Mouse (Mus musculus) kidney, postnatal 14 days (tissue): ENCODE data around the gene Aldh3b2.
"Not testable (repeated sequence)": the region's sequence is repeated elsewhere in the genome, so short reads cannot be mapped to it uniquely, and the experiment has no call there.

ENCODE experiments used
- DNase-seq: peaks from one replicate; pipeline ENCODE4 v3.0.0; 2022; ENCODE audit warnings: mixed read lengths

The Aldh3b2 gene

DNA sequence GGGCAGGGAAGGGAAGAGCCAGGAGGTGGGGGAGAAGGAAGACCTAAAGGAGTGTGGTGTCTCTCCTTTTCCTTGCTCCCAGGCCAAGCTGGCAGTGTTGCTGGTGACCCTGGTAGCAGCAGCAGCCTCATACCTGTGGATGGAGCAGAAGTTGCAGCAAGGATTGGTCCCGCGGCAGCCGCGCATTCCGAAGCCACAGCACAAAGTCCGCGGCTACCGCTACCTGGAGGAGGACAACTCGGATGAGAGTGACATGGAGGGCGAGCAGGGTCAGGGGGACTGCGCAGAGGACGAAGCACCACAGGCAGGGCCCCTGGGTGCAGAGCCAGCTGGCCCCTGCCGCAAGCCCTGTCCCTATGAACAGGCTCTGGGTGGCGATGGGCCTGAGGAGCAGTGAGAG is 23.6 kb upstream of the Aldh3b2 start:
- DNase-seq = peak; percentile 33

DNA sequence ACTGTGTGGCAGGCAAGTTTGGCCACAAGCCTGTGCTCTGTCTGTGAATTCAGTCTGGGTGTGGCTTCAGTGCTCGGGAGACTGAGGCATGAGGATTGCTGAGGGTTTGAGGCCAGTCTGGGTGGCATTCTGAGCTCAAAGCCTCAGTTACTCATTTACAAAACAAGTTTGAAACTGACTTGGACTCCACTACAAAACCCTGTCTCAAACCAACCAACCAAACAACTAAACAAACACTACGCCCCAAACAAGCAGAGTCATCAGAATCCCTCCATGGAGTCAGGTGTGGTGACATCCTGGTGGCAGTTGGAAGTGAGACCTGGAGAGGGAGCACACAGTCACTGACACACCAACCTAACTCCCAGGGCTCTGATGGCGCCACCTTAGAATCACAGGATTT is 21.8 kb upstream of the Aldh3b2 start:
- peak; percentile 26 for DNase-seq

DNA sequence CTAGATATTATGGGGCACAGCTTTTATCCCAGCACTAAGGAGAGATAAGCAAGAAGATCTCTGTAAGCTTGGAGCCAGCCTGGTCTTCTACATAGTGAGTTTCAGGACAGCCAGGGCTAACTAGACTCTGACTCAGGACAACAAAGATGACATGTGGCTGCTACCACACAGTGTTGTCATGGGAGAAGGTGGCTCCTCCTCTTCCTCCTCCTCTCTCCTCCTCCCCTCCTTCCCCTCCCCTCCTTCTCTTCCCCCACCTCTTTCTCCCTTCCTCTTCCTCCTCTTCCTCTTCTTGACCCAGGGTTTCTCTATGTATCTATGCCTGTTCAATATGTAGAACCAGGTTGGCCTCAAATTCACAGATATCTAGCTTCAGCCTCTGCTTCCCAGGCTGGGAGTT is 20.7 kb upstream of the Aldh3b2 start:
- no peak for DNase-seq

- DNase-seq = no peak
These were observed 20.0 kb upstream of the Aldh3b2 start for GRCm38 (mm10) chr19:3952099-3952498.

GRCm38 (mm10) chr19:3955033-3955432 is 17.1 kb upstream of the Aldh3b2 start:
- no peak for DNase-seq

GRCm38 (mm10) chr19:3955804-3956203 is 16.3 kb upstream of the Aldh3b2 start:
- DNase-seq = no peak

GRCm38 (mm10) chr19:3957296-3958036 is 14.7 kb upstream of the Aldh3b2 start:
- DNase-seq = peak; percentile 19

DNA sequence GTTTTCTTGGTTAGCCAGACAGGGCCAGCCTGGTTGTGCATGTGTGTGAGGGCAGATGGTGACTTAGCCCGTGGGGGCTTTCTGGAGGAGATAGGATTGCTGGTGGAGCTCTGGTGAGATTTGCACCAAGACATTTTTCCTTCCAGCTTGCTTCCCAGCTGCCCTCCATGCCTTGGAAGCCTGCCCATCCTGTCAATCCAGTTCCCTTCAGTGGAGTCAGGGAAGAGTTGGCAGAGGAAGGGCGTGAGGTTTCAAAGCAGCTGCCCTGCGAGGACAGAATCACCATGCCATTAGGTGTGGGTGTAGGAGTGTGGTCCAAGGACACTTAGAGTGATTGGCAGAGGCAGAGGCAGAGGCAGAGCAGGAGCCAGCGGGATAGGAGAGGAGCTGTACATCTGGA is 13.7 kb upstream of the Aldh3b2 start, which contains the start of gene Aldh3b3:
Gene Aldh3b3, plus strand, starts transcription at position 176 of the 400 bp plus-strand sequence.
- DNase-seq = peak; percentile 26

DNA sequence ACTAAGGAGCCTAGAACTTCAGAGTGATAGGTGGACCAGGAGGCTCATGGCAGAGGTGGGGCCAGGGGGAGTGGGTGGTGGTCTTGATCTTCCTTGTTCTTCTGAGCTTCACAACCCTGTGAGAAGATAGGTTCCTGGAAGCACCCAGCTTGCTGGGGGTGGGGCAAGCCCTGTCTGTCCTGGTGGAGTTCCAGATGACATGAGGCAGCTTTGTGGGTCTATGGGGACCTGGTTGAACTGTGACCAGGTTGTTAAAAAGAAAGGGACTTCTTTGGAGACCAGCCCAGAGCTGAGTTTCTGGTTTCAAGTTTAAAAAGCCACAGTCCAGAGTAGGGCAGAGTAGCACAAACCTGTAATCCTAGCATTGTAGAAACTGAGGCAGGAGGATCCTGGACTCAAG is 13.1 kb upstream of the Aldh3b2 start:
- peak; percentile 49 for DNase-seq

- DNase-seq = no peak
These were observed 11.9 kb upstream of the Aldh3b2 start for GRCm38 (mm10) chr19:3960211-3960610.

DNA sequence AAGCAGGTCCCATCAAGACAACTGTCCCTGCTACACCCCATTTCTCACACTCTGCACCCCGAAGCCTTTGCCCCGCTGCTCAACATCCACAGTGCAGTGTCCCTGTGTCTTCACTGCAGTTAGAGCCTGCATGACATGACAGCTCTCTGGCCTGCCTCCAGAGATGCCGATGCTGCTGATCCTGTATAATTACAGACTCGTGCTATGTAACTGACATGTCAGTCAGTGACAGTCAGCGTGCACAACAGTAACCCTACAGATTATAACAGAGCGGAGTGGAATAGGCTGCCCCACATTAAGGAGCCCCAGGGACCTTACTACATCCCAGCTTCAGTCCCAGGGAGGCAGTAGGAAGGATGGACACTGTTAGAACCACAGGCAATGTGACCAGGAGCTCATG is 10.3 kb upstream of the Aldh3b2 start:
- not testable (repeated sequence) for DNase-seq

DNA sequence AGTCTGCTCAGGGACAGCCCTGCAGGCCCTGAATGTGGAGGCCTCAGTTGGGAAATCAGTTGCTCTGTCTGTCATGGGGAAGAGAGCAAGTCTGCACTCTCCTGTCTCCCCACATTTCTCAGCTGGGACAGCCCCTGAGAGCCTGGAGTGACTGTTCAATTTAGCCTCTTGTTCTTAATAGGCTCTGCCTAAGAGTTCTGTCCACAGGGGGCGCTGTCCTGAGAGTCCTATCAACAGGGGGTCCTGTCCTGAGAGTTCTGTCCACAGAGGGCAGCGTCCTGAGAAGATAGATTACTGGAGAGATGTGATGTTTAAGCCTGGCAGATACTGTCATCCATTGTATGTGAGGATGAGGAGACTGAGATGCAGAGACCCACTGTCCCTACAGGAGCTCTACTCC is 9.7 kb upstream of the Aldh3b2 start:
- no peak for DNase-seq

DNA sequence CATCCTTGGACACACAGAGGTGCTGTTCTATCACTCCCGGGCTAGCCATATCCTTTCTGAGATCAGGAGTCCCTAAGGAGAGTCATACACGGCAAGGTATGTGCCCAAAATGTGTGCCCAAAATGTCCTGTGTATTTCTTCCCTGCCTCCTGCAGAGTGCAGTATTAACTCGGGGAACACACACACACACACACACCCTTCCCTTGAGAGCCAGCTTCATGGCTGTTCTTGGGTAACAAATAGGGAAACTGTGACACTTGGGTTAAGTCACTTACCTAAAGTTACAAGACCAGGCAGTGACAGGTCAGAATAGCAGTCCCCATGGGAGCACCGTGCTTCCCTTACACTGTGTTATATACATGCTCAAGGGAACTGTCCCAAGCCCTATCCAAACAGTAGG is 8.1 kb upstream of the Aldh3b2 start:
- DNase-seq = no peak

GRCm38 (mm10) chr19:3966330-3967075 is 5.6 kb upstream of the Aldh3b2 start:
- no peak for DNase-seq

- DNase-seq = no peak
These were observed 4.9 kb upstream of the Aldh3b2 start for GRCm38 (mm10) chr19:3967258-3967657.

DNA sequence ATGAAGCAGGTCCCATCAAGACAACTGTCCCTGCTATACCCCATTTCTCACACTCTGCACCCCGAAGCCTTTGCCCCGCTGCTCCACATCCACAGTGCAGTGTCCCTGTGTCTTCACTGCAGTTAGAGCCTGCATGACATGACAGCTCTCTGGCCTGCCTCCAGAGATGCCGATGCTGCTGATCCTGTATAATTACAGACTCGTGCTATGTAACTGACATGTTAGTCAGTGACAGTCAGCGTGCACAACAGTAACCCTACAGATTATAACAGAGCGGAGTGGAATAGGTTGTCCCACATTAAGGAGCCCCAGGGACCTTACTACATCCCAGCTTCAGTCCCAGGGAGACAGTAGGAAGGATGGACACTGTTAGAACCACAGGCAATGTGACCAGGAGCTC is 2.5 kb downstream of the Aldh3b2 start:
- not testable (repeated sequence) for DNase-seq

- no peak for DNase-seq
These were observed 3.7 kb downstream of the Aldh3b2 start for GRCm38 (mm10) chr19:3975866-3976265.

DNA sequence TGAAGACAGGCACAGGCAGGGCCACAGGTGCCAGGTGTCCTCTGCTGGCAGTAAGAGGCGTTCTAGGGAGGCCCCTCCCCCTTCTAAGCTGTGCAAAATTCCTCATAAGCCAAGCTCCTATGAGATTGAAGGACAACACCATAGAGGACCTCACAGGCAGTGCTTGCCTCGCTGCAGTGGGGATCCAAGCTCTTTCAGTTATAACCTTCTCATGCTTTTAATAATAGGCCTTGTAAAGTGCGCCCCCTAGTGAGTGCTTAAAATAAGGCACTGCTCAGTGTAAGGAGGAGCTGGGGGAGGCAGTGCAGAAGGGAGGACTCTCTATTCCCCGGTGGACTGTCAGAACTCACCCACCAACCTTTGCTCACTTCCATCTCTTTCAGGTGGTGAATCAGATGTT is 8.2 kb downstream of the Aldh3b2 start:
- DNase-seq = peak; percentile 88

- DNase-seq = no peak
These were observed 8.8 kb downstream of the Aldh3b2 start for GRCm38 (mm10) chr19:3980917-3981316.

GRCm38 (mm10) chr19:3983527-3984200 is 11.5 kb downstream of the Aldh3b2 start:
- DNase-seq = no peak

GRCm38 (mm10) chr19:3985261-3985681 is 13.1 kb downstream of the Aldh3b2 start:
- peak; percentile 90 for DNase-seq

DNA sequence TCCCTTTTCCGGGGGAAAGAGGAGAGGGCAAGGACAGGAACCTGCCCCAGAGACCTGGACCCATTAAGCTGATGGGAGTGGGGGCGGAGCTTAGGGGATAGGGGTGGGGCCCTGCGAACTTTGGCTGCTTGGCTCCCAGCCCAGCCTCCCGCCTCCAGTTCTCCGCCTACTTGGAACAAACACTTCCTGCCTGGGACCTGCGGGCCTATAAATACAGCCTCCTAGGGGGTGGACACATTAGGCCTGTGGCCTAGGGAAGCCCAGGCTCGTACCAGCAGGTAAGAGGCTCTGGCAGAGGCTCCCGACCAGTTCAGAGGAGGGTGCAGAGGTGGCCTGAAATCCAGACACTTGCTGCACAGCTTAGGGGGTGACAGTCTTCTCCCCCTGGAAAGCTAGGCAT is 14.2 kb downstream of the Aldh3b2 start, which contains the start of gene Acy3:
Gene Acy3, plus strand, starts transcription at position 237 of the 400 bp plus-strand sequence.
- peak; percentile 97 for DNase-seq

GRCm38 (mm10) chr19:3988066-3988465 is 15.9 kb downstream of the Aldh3b2 start:
- no peak for DNase-seq

- DNase-seq = no peak
These were observed 16.6 kb downstream of the Aldh3b2 start for GRCm38 (mm10) chr19:3988750-3989149.
